Mouse (Mus musculus) kidney, embryonic 15.5 days (tissue): Measurements from ENCODE around the gene Asb1. TPM values are rescaled to one million over a fixed set of nuclear protein-coding genes. Genes with fewer than 3 reads are reported as not detected.

Source experiments
- ATAC-seq: fragments of 200-750 bp; cut with Nextera tagmentation; replicated peaks from 2 replicates; pipeline ENCODE4 v1.8.0; 2017; ENCODE audit warnings: moderate TSS enrichment; ENCODE audit not compliant: low FRiP score
- H3K27ac ChIP-seq: fragments of 300-500 bp; sonication (generic); 2 replicates; pipeline ENCODE4 v1.5.1; 2015; ENCODE audit warnings: mild to moderate bottlenecking, inconsistent platforms
- H3K27me3 ChIP-seq: fragments of 300-500 bp; sonication (generic); 2 replicates; pipeline ENCODE4 v1.6.1; 2015; ENCODE audit warnings: inconsistent platforms
- H3K36me3 ChIP-seq: fragments of 300-500 bp; sonication (generic); 2 replicates; pipeline ENCODE4 v1.6.1; 2015; ENCODE audit warnings: inconsistent platforms
- H3K4me1 ChIP-seq: fragments of 300-500 bp; sonication (generic); 2 replicates; pipeline ENCODE4 v1.6.1; 2015; ENCODE audit warnings: inconsistent platforms
- H3K4me2 ChIP-seq: fragments of 300-500 bp; sonication (generic); 2 replicates; pipeline ENCODE4 v1.6.1; 2015; ENCODE audit warnings: moderate library complexity, mild to moderate bottlenecking, inconsistent platforms
- H3K4me3 ChIP-seq: fragments of 300-500 bp; sonication (generic); replicated peaks from 2 replicates; pipeline ENCODE4 v1.5.1; 2015; ENCODE audit warnings: mild to moderate bottlenecking, inconsistent platforms
- H3K9ac ChIP-seq: fragments of 300-500 bp; sonication (generic); 2 replicates; pipeline ENCODE4 v1.6.1; 2015; ENCODE audit warnings: mild to moderate bottlenecking, inconsistent platforms
- H3K9me3 ChIP-seq: fragments of 300-500 bp; sonication (generic); replicated peaks from 2 replicates; pipeline ENCODE4 v1.6.1; 2016; ENCODE audit warnings: inconsistent platforms
- WGBS: fragments of 180-500 bp; shearing (Covaris S2); methylation state at CpG from one replicate; pipeline ENCODE4 v1.1.7; 2015; ENCODE audit warnings: mixed read lengths; 5-methylcytosine and 5-hydroxymethylcytosine counted together
- polyA plus RNA-seq: library from polyadenylated mRNA; unstranded; fragments of >200 nt; fragmentation: Nextera tagmentation; extraction: Ambion mirVana; gene quantifications from 2 replicates; pipeline ENCODE4 v1.2.1, GENCODE M21; 2015

Asb1 gene
- polyA plus RNA-seq, 1 experiment from 2014 or later: 5.2 TPM

- no peak overlapping the region for H3K27ac ChIP-seq
- H3K9ac ChIP-seq: no peak overlapping the region
- H3K9me3 ChIP-seq: no peaks in the 10 kb centered on the region
- ATAC-seq: no peak
- no peak overlapping the region for H3K4me2 ChIP-seq
- 86% methylated on average over 2 of the region's 2 CpGs for WGBS
- H3K36me3 ChIP-seq: peaks cover 53% of the 10 kb centered on the region
- H3K4me1 ChIP-seq: no peaks in the 10 kb centered on the region
- H3K4me3 ChIP-seq: no peak overlapping the region
- no peaks in the 10 kb centered on the region for H3K27me3 ChIP-seq
Measured at GRCm38 (mm10) chr1:91549073-91549472, 8.7 kb downstream of the Asb1 start.

DNA sequence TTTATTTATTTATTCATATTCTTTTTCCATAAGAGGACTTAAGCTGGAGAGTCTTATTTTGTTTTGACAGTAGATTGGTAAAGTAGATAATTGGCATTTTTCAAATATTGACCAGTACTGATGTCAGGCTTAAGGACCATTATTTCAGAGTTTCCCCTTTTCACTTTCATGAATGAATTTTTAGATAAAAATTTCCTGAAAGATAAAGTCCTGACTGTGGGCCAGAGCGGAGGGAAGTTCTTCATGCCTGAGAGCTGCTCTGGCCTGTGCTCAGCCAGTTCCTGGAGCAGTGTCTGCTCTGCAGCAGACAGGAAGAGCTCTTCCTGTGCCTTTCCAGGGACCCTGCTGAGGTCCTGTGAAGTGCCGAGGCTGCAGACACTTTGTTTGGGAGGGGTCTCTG, 16.8 kb downstream of the Asb1 start:
- Histone ChIP-seq H3K4me3 (no peak overlapping the region), H3K4me2 (no peak overlapping the region), H3K9ac (no peak overlapping the region), H3K4me1 (no peaks in the 10 kb centered on the region), H3K36me3 (peaks cover 47% of the 10 kb centered on the region), H3K27ac (no peak overlapping the region), H3K9me3 (no peaks in the 10 kb centered on the region), H3K27me3 (no peaks in the 10 kb centered on the region)
- WGBS: 70% methylated on average over 2 of the region's 2 CpGs
- ATAC-seq: no peak

DNA sequence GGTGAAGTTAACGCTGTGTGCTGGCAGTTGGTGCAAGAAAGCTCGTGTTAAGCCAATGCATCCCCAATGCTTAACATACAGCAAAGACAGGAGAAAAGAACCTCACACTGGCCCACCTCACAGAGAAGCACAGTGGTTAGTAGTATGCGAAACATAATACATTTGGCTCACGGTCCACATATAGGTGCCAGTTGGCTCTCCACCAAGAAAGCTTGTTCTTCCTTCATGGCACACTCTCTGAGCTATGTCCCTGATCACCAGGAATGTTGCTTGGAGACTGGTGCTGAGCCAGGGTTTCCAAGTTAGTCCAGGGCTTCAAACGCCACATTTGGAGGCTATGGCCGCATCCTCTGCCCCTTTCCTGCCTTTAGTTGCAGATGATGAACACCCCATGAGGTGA, 20.9 kb downstream of the Asb1 start:
- peaks cover 12% of the 10 kb centered on the region for H3K36me3 ChIP-seq
- WGBS: 88% methylated on average over 6 of the region's 6 CpGs
- H3K4me1 ChIP-seq: no peaks in the 10 kb centered on the region
- ATAC-seq: no peak
- H3K27me3 ChIP-seq: no peaks in the 10 kb centered on the region
- no peaks in the 10 kb centered on the region for H3K9me3 ChIP-seq
- no peak overlapping the region for H3K4me3 ChIP-seq
- no peak overlapping the region for H3K4me2 ChIP-seq
- H3K9ac ChIP-seq: no peak overlapping the region
- no peak overlapping the region for H3K27ac ChIP-seq

- peaks cover 2% of the 10 kb centered on the region; the same call in 1 of the 2 replicates for H3K36me3 ChIP-seq
- WGBS: 82% methylated on average over 4 of the region's 4 CpGs
- no peak for ATAC-seq
- H3K9me3 ChIP-seq: no peaks in the 10 kb centered on the region
- H3K4me1 ChIP-seq: no peaks in the 10 kb centered on the region
- H3K27ac ChIP-seq: no peak overlapping the region
- no peaks in the 10 kb centered on the region for H3K27me3 ChIP-seq
- no peak overlapping the region for H3K4me2 ChIP-seq
- no peak overlapping the region for H3K9ac ChIP-seq
- H3K4me3 ChIP-seq: no peak overlapping the region
Measured at GRCm38 (mm10) chr1:91562977-91563590, 22.7 kb downstream of the Asb1 start.

- 59% methylated on average over 3 of the region's 3 CpGs for WGBS
- Histone ChIP-seq H3K4me3 (no peak overlapping the region), H3K9ac (no peak overlapping the region), H3K36me3 (no peaks in the 10 kb centered on the region), H3K27ac (no peak overlapping the region), H3K27me3 (no peaks in the 10 kb centered on the region), H3K4me2 (no peak overlapping the region), H3K4me1 (no peaks in the 10 kb centered on the region), H3K9me3 (no peaks in the 10 kb centered on the region)
- no peak for ATAC-seq
Measured at GRCm38 (mm10) chr1:91564004-91564403, 23.7 kb downstream of the Asb1 start.

- H3K36me3 ChIP-seq: no peaks in the 10 kb centered on the region
- no peak overlapping the region for H3K9ac ChIP-seq
- H3K27ac ChIP-seq: no peak overlapping the region
- H3K4me3 ChIP-seq: no peak overlapping the region
- H3K9me3 ChIP-seq: no peaks in the 10 kb centered on the region
- H3K4me1 ChIP-seq: no peaks in the 10 kb centered on the region
- no peak for ATAC-seq
- H3K27me3 ChIP-seq: no peaks in the 10 kb centered on the region
- no peak overlapping the region for H3K4me2 ChIP-seq
- WGBS: 44% methylated on average over 6 of the region's 6 CpGs
Measured at GRCm38 (mm10) chr1:91564598-91564997, 24.3 kb downstream of the Asb1 start.

DNA sequence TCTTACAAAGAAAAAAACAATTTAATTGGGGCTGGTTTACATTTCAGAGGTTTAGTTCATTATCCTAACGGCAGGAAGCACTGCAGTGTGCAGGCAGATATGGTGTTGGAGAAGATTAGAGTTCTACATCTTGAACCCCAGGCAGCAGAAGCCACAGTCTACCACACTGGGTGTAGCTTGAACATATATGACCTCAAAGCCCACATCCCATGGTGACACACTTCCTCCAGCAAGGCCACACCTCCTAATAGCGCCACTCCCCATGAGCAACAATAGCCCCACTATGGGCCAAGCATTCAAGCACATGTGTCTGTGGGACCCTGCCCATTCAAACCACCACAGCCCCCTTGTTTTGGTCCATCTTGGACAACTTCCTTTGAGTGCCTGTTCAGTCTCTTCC, 26.9 kb downstream of the Asb1 start:
- Histone ChIP-seq H3K27ac (no peak overlapping the region), H3K4me1 (peaks cover 6% of the 10 kb centered on the region; the same call in 1 of the 2 replicates), H3K9me3 (no peaks in the 10 kb centered on the region), H3K27me3 (no peaks in the 10 kb centered on the region), H3K9ac (no peak overlapping the region), H3K4me3 (no peak overlapping the region), H3K4me2 (no peak overlapping the region), H3K36me3 (no peaks in the 10 kb centered on the region)
- no peak for ATAC-seq
- 85% methylated on average over 2 of the region's 2 CpGs for WGBS

- H3K36me3 ChIP-seq: no peaks in the 10 kb centered on the region
- WGBS: 79% methylated on average over 10 of the region's 10 CpGs
- no peak overlapping the region for H3K4me3 ChIP-seq
- H3K4me2 ChIP-seq: no peak overlapping the region
- peaks cover 6% of the 10 kb centered on the region; the same call in 1 of the 2 replicates for H3K4me1 ChIP-seq
- no peak for ATAC-seq
- 0 out of 2 replicates have a peak, but pooled peaks cover 4% of the 10 kb centered on the region for H3K27me3 ChIP-seq
- no peaks in the 10 kb centered on the region for H3K9me3 ChIP-seq
- H3K9ac ChIP-seq: no peak overlapping the region
- no peak overlapping the region for H3K27ac ChIP-seq
Measured at GRCm38 (mm10) chr1:91572458-91572857, 32.1 kb downstream of the Asb1 start.

GRCm38 (mm10) chr1:91574208-91574607, 33.9 kb downstream of the Asb1 start:
- Histone ChIP-seq H3K27me3 (0 out of 2 replicates have a peak, but pooled peaks cover 4% of the 10 kb centered on the region), H3K9me3 (no peaks in the 10 kb centered on the region), H3K36me3 (no peaks in the 10 kb centered on the region), H3K9ac (no peak overlapping the region), H3K27ac (no peak overlapping the region), H3K4me1 (peaks cover 14% of the 10 kb centered on the region), H3K4me3 (no peak overlapping the region), H3K4me2 (no peak overlapping the region)
- WGBS: 75% methylated on average over 3 of the region's 3 CpGs
- ATAC-seq: no peak

GRCm38 (mm10) chr1:91577883-91578517, 37.7 kb downstream of the Asb1 start:
- no peak overlapping the region for H3K4me2 ChIP-seq
- peaks cover 8% of the 10 kb centered on the region for H3K4me1 ChIP-seq
- H3K9me3 ChIP-seq: no peaks in the 10 kb centered on the region
- ATAC-seq: peak; percentile 33; the same call in 1 of the 2 replicates
- 0 out of 2 replicates have a peak overlapping the region, but pooled peaks have one; percentile 27 for H3K27ac ChIP-seq
- no peaks in the 10 kb centered on the region for H3K36me3 ChIP-seq
- H3K4me3 ChIP-seq: no peak overlapping the region
- peaks cover 8% of the 10 kb centered on the region; the same call in 1 of the 2 replicates for H3K27me3 ChIP-seq
- 53% methylated on average over 7 of the region's 7 CpGs for WGBS
- H3K9ac ChIP-seq: no peak overlapping the region

GRCm38 (mm10) chr1:91580503-91580902, 40.2 kb downstream of the Asb1 start:
- Histone ChIP-seq H3K9me3 (no peaks in the 10 kb centered on the region), H3K27me3 (peaks cover 14% of the 10 kb centered on the region; the same call in 1 of the 2 replicates), H3K36me3 (no peaks in the 10 kb centered on the region), H3K4me2 (no peak overlapping the region), H3K4me3 (no peak overlapping the region), H3K9ac (no peak overlapping the region), H3K4me1 (peaks cover 15% of the 10 kb centered on the region), H3K27ac (no peak overlapping the region)
- no peak for ATAC-seq
- 80% methylated on average over 2 of the region's 2 CpGs for WGBS

DNA sequence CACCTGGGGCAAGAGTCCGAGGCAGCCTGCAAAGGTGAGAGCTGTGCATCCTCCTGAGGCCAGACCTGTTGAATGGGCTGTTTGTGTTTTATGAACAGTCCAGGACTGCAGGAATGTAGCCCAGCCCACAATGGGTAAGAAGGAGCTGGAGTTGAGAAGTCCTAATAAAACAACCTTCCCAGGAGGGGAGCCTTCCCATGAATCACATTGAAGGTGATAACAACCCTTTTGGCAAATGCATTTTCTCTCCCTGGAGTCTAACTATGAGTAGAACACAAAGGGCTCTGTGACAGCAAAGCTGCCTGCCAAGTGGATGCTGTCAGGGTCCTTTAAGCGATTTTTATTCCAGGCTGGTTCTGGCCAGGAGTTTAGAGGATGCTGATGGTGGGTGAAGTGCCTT, 40.9 kb downstream of the Asb1 start:
- H3K9ac ChIP-seq: no peak overlapping the region
- ATAC-seq: no peak
- H3K27me3 ChIP-seq: peaks cover 12% of the 10 kb centered on the region; the same call in 1 of the 2 replicates
- WGBS: 56% methylated on average over 2 of the region's 2 CpGs
- H3K4me3 ChIP-seq: no peak overlapping the region
- H3K4me1 ChIP-seq: peaks cover 21% of the 10 kb centered on the region
- H3K9me3 ChIP-seq: no peaks in the 10 kb centered on the region
- H3K36me3 ChIP-seq: no peaks in the 10 kb centered on the region
- H3K4me2 ChIP-seq: no peak overlapping the region
- no peak overlapping the region for H3K27ac ChIP-seq
